Mouse (Mus musculus) CH12.LX (cell line): ENCODE measurements around the gene Foxf2. TPM values are rescaled to one million over a fixed set of nuclear protein-coding genes. Genes with fewer than 3 reads are reported as not detected.

Experiments used
- DNase-seq: peaks from one replicate; pipeline ENCODE4 v3.0.0-alpha.2; 2013; ENCODE audit errors: extremely low read depth
- H3K27ac ChIP-seq: 2 replicates; pipeline ENCODE4 v1.5.1; 2012; ENCODE audit warnings: low read depth, mild to moderate bottlenecking, control low read depth, moderate library complexity; ENCODE audit not compliant: insufficient read depth
- H3K27me3 ChIP-seq: replicated peaks from 2 replicates; pipeline ENCODE3; 2012; ENCODE audit warnings: inconsistent platforms
- H3K36me3 ChIP-seq, 2 experiments: replicated peaks in 1 of 2; 2 replicates each; pipeline versions ENCODE3 to v1.6.1; 2012; ENCODE audit warnings: inconsistent platforms in 1 of 2, low read length in 1 of 2, mild to moderate bottlenecking in 1 of 2, mixed read lengths in 1 of 2, moderate library complexity in 1 of 2; ENCODE audit not compliant: control insufficient read depth in 1 of 2, insufficient read depth in 1 of 2
- H3K4me1 ChIP-seq, 2 experiments: 2 replicates each; pipeline ENCODE4 v1.6.1; 2012; ENCODE audit warnings: inconsistent platforms in 1 of 2, moderate library complexity in 1 of 2; ENCODE audit not compliant: insufficient read depth in 2 of 2, control insufficient read depth in 1 of 2
- H3K4me2 ChIP-seq: 2 replicates; pipeline ENCODE4 v1.6.1; 2012; ENCODE audit warnings: low read depth, mild to moderate bottlenecking, control low read depth; ENCODE audit not compliant: poor library complexity, insufficient read depth, severe bottlenecking
- H3K4me3 ChIP-seq, 3 experiments: fragments of 150-350 bp in 1 of 3; sonication (generic) in 1 of 3; replicated peaks in 1 of 3; 2 replicates each; pipeline versions ENCODE3 to v1.5.1; 2011 to 2012; ENCODE audit warnings: low read depth in 2 of 3, low read length in 2 of 3, mild to moderate bottlenecking in 2 of 3, moderate library complexity in 2 of 3, control low read depth in 1 of 3, improper control_type of control experiment in 1 of 3, inconsistent platforms in 1 of 3, mixed read lengths in 1 of 3; ENCODE audit not compliant: poor library complexity in 1 of 3
- H3K79me2 ChIP-seq: replicated peaks from 2 replicates; pipeline ENCODE4 v1.6.1; 2012; ENCODE audit warnings: mild to moderate bottlenecking, moderate library complexity; ENCODE audit not compliant: control insufficient read depth, poor library complexity, insufficient read depth, severe bottlenecking; ENCODE audit errors: extremely low read depth
- H3K9ac ChIP-seq: 2 replicates; pipeline ENCODE4 v1.6.1; 2012; ENCODE audit warnings: low read depth, mild to moderate bottlenecking, control low read depth, moderate library complexity; ENCODE audit not compliant: insufficient read depth
- H3K9me3 ChIP-seq: replicated peaks from 2 replicates; pipeline ENCODE3; 2012; ENCODE audit warnings: low read length, inconsistent platforms, mixed read lengths
- BHLHE40 ChIP-seq: IDR thresholded peaks from 2 replicates; pipeline ENCODE4 v1.6.1; 2011; ENCODE audit warnings: mild to moderate bottlenecking, low read depth, low read length, improper control_type of control experiment
- CHD2 ChIP-seq: IDR thresholded peaks from 2 replicates; pipeline ENCODE4 v1.6.1; 2011; ENCODE audit warnings: low read length, improper control_type of control experiment
- E2F4 ChIP-seq: IDR thresholded peaks from 2 replicates; pipeline ENCODE4 v1.6.1; 2011; ENCODE audit warnings: low read depth, low read length, improper control_type of control experiment; ENCODE audit not compliant: insufficient replicate concordance
- ELF1 ChIP-seq: IDR thresholded peaks from 2 replicates; pipeline ENCODE4 v1.6.1; 2014; ENCODE audit warnings: low read depth, mild to moderate bottlenecking, inconsistent platforms, low read length, improper control_type of control experiment
- EP300 ChIP-seq: IDR thresholded peaks from 2 replicates; pipeline ENCODE4 v1.6.1; 2011; ENCODE audit warnings: low read length, improper control_type of control experiment
- ETS1 ChIP-seq: conservative IDR thresholded peaks from 2 replicates; pipeline ENCODE4 v1.6.1; 2012; ENCODE audit warnings: low read depth, mild to moderate bottlenecking, inconsistent platforms, low read length, improper control_type of control experiment, moderate library complexity
- GABPA ChIP-seq: IDR thresholded peaks from 2 replicates; pipeline ENCODE4 v1.6.1; 2012; ENCODE audit warnings: low read depth, low read length, improper control_type of control experiment, inconsistent platforms; ENCODE audit not compliant: insufficient replicate concordance
- HCFC1 ChIP-seq: IDR thresholded peaks from 2 replicates; pipeline ENCODE4 v1.6.1; 2012; ENCODE audit warnings: low read depth, mild to moderate bottlenecking, inconsistent platforms, low read length, improper control_type of control experiment
- IRF4 ChIP-seq: IDR thresholded peaks from 2 replicates; pipeline ENCODE4 v1.6.1; 2014; ENCODE audit warnings: low read depth, mild to moderate bottlenecking, inconsistent platforms, low read length, improper control_type of control experiment
- JUN ChIP-seq: IDR thresholded peaks from 2 replicates; pipeline ENCODE4 v1.6.1; 2011; ENCODE audit warnings: low read depth, mild to moderate bottlenecking, low read length, improper control_type of control experiment, moderate library complexity; ENCODE audit not compliant: insufficient read depth
- JUND ChIP-seq: conservative IDR thresholded peaks from 2 replicates; pipeline ENCODE4 v1.6.1; 2011; ENCODE audit warnings: low read depth, low read length, improper control_type of control experiment
- KAT2A ChIP-seq: IDR thresholded peaks from 2 replicates; pipeline ENCODE4 v1.6.1; 2012; ENCODE audit warnings: low read length, improper control_type of control experiment, inconsistent platforms; ENCODE audit not compliant: insufficient replicate concordance
- MAFK ChIP-seq: IDR thresholded peaks from 2 replicates; pipeline ENCODE4 v1.6.1; 2011; ENCODE audit warnings: low read length, improper control_type of control experiment; ENCODE audit not compliant: insufficient replicate concordance
- MAZ ChIP-seq: IDR thresholded peaks from 2 replicates; pipeline ENCODE4 v1.6.1; 2012; ENCODE audit warnings: low read depth, mild to moderate bottlenecking, inconsistent platforms, low read length, improper control_type of control experiment, moderate library complexity
- MEF2A ChIP-seq: IDR thresholded peaks from 2 replicates; pipeline ENCODE4 v1.6.1; 2014; ENCODE audit warnings: low read depth, mild to moderate bottlenecking, inconsistent platforms, low read length, improper control_type of control experiment, borderline replicate concordance
- MXI1 ChIP-seq: IDR thresholded peaks from 2 replicates; pipeline ENCODE4 v1.6.1; 2011; ENCODE audit warnings: mild to moderate bottlenecking, low read depth, low read length, improper control_type of control experiment
- MYC ChIP-seq: IDR thresholded peaks from 2 replicates; pipeline ENCODE4 v1.6.1; 2011; ENCODE audit warnings: low read depth, mild to moderate bottlenecking, improper control_type of control experiment, low read length
- PAX5 ChIP-seq: IDR thresholded peaks from 2 replicates; pipeline ENCODE4 v1.6.1; 2012; ENCODE audit warnings: low read length, inconsistent platforms, mixed read lengths
- POLR2A ChIP-seq: IDR thresholded peaks from 2 replicates; pipeline ENCODE4 v1.6.1; 2011; ENCODE audit warnings: low read depth, mild to moderate bottlenecking, improper control_type of control experiment, low read length
- POLR2AphosphoS2 ChIP-seq: IDR thresholded peaks from 2 replicates; pipeline ENCODE4 v1.6.1; 2011; ENCODE audit warnings: low read depth, low read length, improper control_type of control experiment
- RAD21 ChIP-seq: IDR thresholded peaks from 2 replicates; pipeline ENCODE4 v1.6.1; 2011; ENCODE audit warnings: low read depth, mild to moderate bottlenecking, low read length, improper control_type of control experiment, moderate library complexity
- SIN3A ChIP-seq: IDR thresholded peaks from 2 replicates; pipeline ENCODE4 v1.6.1; 2012; ENCODE audit warnings: low read length, improper control_type of control experiment, inconsistent platforms
- SMC3 ChIP-seq: IDR thresholded peaks from 2 replicates; pipeline ENCODE4 v1.6.1; 2011; ENCODE audit warnings: low read depth, low read length, improper control_type of control experiment
- TBP ChIP-seq: conservative IDR thresholded peaks from 2 replicates; pipeline ENCODE4 v1.6.1; 2011; ENCODE audit warnings: low read depth, low read length, improper control_type of control experiment
- TCF12 ChIP-seq: IDR thresholded peaks from 2 replicates; pipeline ENCODE4 v1.6.1; 2014; ENCODE audit warnings: low read depth, mild to moderate bottlenecking, inconsistent platforms, low read length, improper control_type of control experiment
- USF1 ChIP-seq: IDR thresholded peaks from 2 replicates; pipeline ENCODE4 v1.6.1; 2014; ENCODE audit warnings: low read depth, mild to moderate bottlenecking, inconsistent platforms, low read length, improper control_type of control experiment
- ZC3H11A ChIP-seq: IDR thresholded peaks from 2 replicates; pipeline ENCODE4 v1.6.1; 2012; ENCODE audit warnings: low read depth, mild to moderate bottlenecking, inconsistent platforms, low read length, improper control_type of control experiment
- ZKSCAN1 ChIP-seq: IDR thresholded peaks from 2 replicates; pipeline ENCODE4 v1.6.1; 2012; ENCODE audit warnings: low read depth, inconsistent platforms, low read length, improper control_type of control experiment, borderline replicate concordance
- ZMIZ1 ChIP-seq: IDR thresholded peaks from 2 replicates; pipeline ENCODE4 v1.6.1; 2012; ENCODE audit warnings: low read depth, mild to moderate bottlenecking, inconsistent platforms, low read length, improper control_type of control experiment
- ZNF384 ChIP-seq: IDR thresholded peaks from 2 replicates; pipeline ENCODE4 v1.6.1; 2012; ENCODE audit warnings: low read depth, low read length, improper control_type of control experiment, inconsistent platforms
- dilution Hi-C: fragments of 300-500 bp; cut with MboI; formaldehyde crosslinking; loops from 2 replicates; pipeline ENCODE4 v1.14.3; 2020; ENCODE audit warnings: low sequenced_read_pairs; ENCODE audit not compliant: extremely low pct_unique_long_range_greater_than_20kb, extremely low pct_ligation_motif_present
- in situ Hi-C: fragments of 300-500 bp; cut with MboI; formaldehyde crosslinking; loops from 3 replicates; pipeline ENCODE4 v1.14.3; 2019; ENCODE audit warnings: low sequenced_read_pairs, low pct_ligation_motif_present, low pct_unique_long_range_greater_than_20kb, mixed read lengths
- polyA plus RNA-seq: library from polyadenylated mRNA; unstranded; fragments of >175 nt; gene quantifications from 2 replicates; pipeline ENCODE4 v1.2.1, GENCODE M21; 2012; ENCODE audit warnings: low read depth; ENCODE audit not compliant: insufficient read length
- total RNA-seq, 2 experiments: library from RNA; depleted of rRNA; stranded (reverse); fragments of 300-350 nt in 1 of 2; fragments of >200 nt in 1 of 2; gene quantifications; 2 replicates each; pipeline ENCODE4 v1.2.3; 2012 to 2014

The Foxf2 gene
- total and polyA plus RNA-seq, 3 experiments = not detected

- Histone ChIP-seq H3K4me1 (peaks cover 0 to 7% of the 10 kb centered on the region in 2 experiments; a peak in 2 of 4 replicates), H3K27ac (no peak overlapping the region), H3K36me3 (no peaks in the 10 kb centered on the region), H3K4me2 (no peak overlapping the region), H3K9me3 (peaks cover 26% of the 10 kb centered on the region), H3K4me3 (no peak overlapping the region), H3K9ac (no peak overlapping the region), H3K27me3 (no peaks in the 10 kb centered on the region), H3K79me2 (no peaks in the 10 kb centered on the region)
- dilution Hi-C loops (no loop called here), in situ Hi-C loops (loop anchor here (10.0 to 25.0 kb wide), 3 partner anchors 541 to 1064 kb away; no protein-coding TSS in a partner anchor)
- DNase-seq = no peak
- TF ChIP-seq ELF1 (no peak), JUND (no peak), ZC3H11A (no peak), E2F4 (no peak), POLR2AphosphoS2 (no peak), TBP (no peak), GABPA (no peak), ZMIZ1 (no peak), JUN (no peak), MEF2A (no peak), MAFK (no peak), PAX5 (no peak), KAT2A (no peak), BHLHE40 (no peak), CHD2 (no peak), ZKSCAN1 (no peak), MAZ (no peak), POLR2A (no peak), ZNF384 (no peak), EP300 (no peak)
Measured at GRCm38 (mm10) chr13:31626183-31626801, 676 bp downstream of the Foxf2 start.

- DNase-seq = no peak
- Histone ChIP-seq H3K9me3 (peaks cover 26% of the 10 kb centered on the region), H3K27me3 (no peaks in the 10 kb centered on the region), H3K4me3 (no peak overlapping the region), H3K4me1 (peaks cover 0 to 7% of the 10 kb centered on the region in 2 experiments; a peak in 2 of 4 replicates), H3K36me3 (no peaks in the 10 kb centered on the region), H3K9ac (no peak overlapping the region), H3K4me2 (no peak overlapping the region), H3K27ac (no peak overlapping the region), H3K79me2 (no peaks in the 10 kb centered on the region)
- in situ Hi-C loops = loop anchor here (10.0 to 25.0 kb wide), 3 partner anchors 542 to 1065 kb away; no protein-coding TSS in a partner anchor
- no peak for TF ChIP-seq USF1
- TF ChIP-seq RAD21 = no peak
- no peak for TF ChIP-seq ETS1
- TF ChIP-seq TBP = no peak
- TF ChIP-seq PAX5 = no peak
- no peak for TF ChIP-seq ZMIZ1
- no peak for TF ChIP-seq SMC3
- no peak for TF ChIP-seq ELF1
- no peak for TF ChIP-seq ZNF384
- no peak for TF ChIP-seq MAFK
- TF ChIP-seq TCF12 = no peak
- TF ChIP-seq SIN3A = no peak
- no peak for TF ChIP-seq JUN
- no peak for TF ChIP-seq HCFC1
- no peak for TF ChIP-seq MXI1
- TF ChIP-seq POLR2AphosphoS2 = no peak
- TF ChIP-seq MYC = no peak
- TF ChIP-seq BHLHE40 = no peak
- no peak for TF ChIP-seq E2F4
- no peak for TF ChIP-seq IRF4
- dilution Hi-C loops = no loop called here
Measured at GRCm38 (mm10) chr13:31626991-31627625, 1.5 kb downstream of the Foxf2 start.
